Mouse (Mus musculus) mesoderm, embryonic 11.5 days (tissue): Measurements from ENCODE around the gene Sema5a.

Experiments used
- DNase-seq: peaks from one replicate; pipeline ENCODE4 v3.0.0-alpha.2; 2012; ENCODE audit warnings: low read depth, low spot score

Gene Sema5a

GRCm38 (mm10) chr15:32247281-32247680, 2.7 kb downstream of the Sema5a start:
- DNase-seq = no peak

GRCm38 (mm10) chr15:32254806-32255205, 10.2 kb downstream of the Sema5a start:
- no peak for DNase-seq

- DNase-seq = no peak
These were observed 12.7 kb downstream of the Sema5a start for GRCm38 (mm10) chr15:32257340-32257739.

GRCm38 (mm10) chr15:32257886-32258319, 13.3 kb downstream of the Sema5a start:
- no peak for DNase-seq

- DNase-seq = no peak
These were observed 14.9 kb downstream of the Sema5a start for GRCm38 (mm10) chr15:32259362-32260096.

GRCm38 (mm10) chr15:32260942-32261341, 16.3 kb downstream of the Sema5a start:
- DNase-seq = peak; percentile 72

GRCm38 (mm10) chr15:32263651-32264050, 19.0 kb downstream of the Sema5a start:
- no peak for DNase-seq

GRCm38 (mm10) chr15:32264822-32265377, 20.3 kb downstream of the Sema5a start:
- DNase-seq = no peak

- DNase-seq = no peak
These were observed 20.8 kb downstream of the Sema5a start for GRCm38 (mm10) chr15:32265378-32265934.

GRCm38 (mm10) chr15:32266122-32266820, 21.7 kb downstream of the Sema5a start:
- no peak for DNase-seq

GRCm38 (mm10) chr15:32270106-32270505, 25.5 kb downstream of the Sema5a start:
- DNase-seq = no peak

GRCm38 (mm10) chr15:32273925-32274324, 29.3 kb downstream of the Sema5a start:
- DNase-seq = no peak

GRCm38 (mm10) chr15:32275020-32275419, 30.4 kb downstream of the Sema5a start:
- DNase-seq = no peak

GRCm38 (mm10) chr15:32278600-32278999, 34.0 kb downstream of the Sema5a start:
- no peak for DNase-seq

GRCm38 (mm10) chr15:32281374-32281773, 36.8 kb downstream of the Sema5a start:
- DNase-seq = no peak

GRCm38 (mm10) chr15:32284688-32285087, 40.1 kb downstream of the Sema5a start:
- no peak for DNase-seq

GRCm38 (mm10) chr15:32286296-32286695, 41.7 kb downstream of the Sema5a start:
- DNase-seq = no peak

GRCm38 (mm10) chr15:32288480-32288879, 43.9 kb downstream of the Sema5a start:
- DNase-seq = no peak

- no peak for DNase-seq
These were observed 46.4 kb downstream of the Sema5a start for GRCm38 (mm10) chr15:32291000-32291399.

GRCm38 (mm10) chr15:32296523-32296922, 51.9 kb downstream of the Sema5a start:
- DNase-seq = no peak

GRCm38 (mm10) chr15:32297266-32297665, 52.7 kb downstream of the Sema5a start:
- no peak for DNase-seq

- no peak for DNase-seq
These were observed 53.9 kb downstream of the Sema5a start for GRCm38 (mm10) chr15:32298525-32298924.
